Mouse (Mus musculus) Muller cell, postnatal 12 days (primary cell): ENCODE data around the gene Col19a1.

Experiments
- DNase-seq: peaks from one replicate; pipeline ENCODE4 v3.0.0-alpha.2; 2015; ENCODE audit errors: inconsistent ontology term

The Col19a1 gene

DNA sequence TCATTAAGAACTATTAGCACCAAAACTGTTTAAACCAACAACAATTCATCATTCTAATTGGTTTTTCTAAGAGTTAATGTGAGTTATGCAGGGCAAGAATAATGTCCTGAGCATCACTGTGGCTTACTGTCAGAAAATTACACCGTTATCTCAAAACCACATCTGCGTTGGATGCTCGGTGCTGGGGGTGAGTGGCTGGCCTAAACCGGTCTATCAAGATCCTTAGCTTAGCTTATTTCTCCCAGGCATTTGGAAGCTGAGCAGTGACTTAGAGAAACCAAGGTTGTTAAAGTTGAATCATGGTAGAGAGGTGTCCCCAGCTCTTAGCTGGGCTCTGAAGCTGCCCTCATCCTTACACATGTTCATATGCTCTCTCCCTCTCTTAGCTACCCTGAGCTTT is 276.4 kb downstream of the Col19a1 start:
- no peak for DNase-seq

DNA sequence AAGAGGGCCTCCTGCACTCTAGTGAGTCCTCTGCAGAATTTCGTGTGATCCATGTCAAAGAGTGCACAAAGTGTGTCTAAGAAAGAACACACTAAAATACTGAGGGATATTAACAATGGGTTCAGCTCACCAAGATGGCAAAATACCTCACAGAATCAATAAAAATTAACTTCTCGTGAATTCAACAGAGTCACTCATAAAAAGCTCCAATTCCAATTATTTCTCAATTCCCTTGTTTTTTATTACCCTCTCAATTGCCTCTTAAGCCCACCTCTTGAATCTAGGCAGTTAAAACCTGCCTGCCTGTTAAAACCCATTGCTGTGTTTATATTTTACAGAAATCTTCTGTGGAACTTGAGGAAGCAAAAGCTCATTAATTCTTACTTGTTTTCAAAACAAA is 277.1 kb downstream of the Col19a1 start:
- DNase-seq = no peak

DNA sequence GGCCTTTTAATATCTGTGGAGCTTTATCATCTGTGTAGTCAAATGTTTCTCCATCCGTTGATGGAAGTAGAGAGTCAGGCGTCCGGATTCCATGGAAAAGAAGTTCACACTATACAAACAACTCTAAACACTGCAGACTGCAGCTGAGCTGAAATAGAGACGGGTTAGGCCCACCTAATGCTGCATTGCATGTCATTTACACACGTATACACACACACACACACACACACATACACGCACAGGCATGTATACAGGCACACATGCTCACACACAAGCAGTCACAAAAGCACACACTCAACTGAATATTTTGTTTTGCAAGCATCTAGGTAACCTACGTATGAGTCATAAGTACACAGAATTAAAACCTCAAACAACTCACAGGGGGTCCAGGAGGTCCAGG is 284.2 kb downstream of the Col19a1 start:
- DNase-seq = no peak

DNA sequence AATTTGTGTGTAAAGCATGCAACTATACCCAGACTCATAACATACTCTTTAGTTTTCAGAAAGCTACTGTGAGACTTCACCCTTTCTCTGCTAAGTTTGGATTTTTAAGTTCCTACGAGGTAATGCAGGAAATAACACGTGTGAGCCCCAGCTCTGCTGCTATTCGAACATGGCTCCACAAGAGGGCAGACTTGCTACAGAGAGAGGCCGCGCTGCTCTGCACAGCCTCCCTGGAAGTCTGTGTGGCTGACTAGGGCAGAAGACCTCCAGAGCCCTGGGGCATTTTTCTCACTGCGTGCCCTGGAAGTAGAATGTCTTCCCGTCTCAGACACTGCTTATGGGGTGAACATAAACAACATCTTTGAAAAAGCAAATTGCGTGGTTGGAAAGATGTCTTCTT is 284.6 kb downstream of the Col19a1 start:
- peak; percentile 41 for DNase-seq

DNA sequence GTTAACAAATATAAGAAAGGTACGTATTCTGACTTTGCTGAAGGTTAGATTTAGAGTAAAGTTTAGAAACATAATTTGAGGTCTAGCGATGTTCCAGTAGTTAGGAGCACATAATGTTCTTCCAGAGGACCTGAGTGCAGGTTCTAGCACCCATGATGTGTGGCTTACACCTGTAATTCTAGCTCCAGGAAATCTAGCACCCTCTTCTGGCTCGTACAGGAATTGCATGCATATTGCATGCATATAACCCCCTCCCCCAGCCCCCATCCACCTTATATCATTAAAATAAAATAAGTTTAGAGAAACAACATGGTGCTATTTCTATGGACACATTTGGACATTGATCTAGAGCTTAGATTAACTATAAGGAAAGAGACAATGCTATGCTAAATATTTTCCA is 286.6 kb downstream of the Col19a1 start:
- DNase-seq = no peak

DNA sequence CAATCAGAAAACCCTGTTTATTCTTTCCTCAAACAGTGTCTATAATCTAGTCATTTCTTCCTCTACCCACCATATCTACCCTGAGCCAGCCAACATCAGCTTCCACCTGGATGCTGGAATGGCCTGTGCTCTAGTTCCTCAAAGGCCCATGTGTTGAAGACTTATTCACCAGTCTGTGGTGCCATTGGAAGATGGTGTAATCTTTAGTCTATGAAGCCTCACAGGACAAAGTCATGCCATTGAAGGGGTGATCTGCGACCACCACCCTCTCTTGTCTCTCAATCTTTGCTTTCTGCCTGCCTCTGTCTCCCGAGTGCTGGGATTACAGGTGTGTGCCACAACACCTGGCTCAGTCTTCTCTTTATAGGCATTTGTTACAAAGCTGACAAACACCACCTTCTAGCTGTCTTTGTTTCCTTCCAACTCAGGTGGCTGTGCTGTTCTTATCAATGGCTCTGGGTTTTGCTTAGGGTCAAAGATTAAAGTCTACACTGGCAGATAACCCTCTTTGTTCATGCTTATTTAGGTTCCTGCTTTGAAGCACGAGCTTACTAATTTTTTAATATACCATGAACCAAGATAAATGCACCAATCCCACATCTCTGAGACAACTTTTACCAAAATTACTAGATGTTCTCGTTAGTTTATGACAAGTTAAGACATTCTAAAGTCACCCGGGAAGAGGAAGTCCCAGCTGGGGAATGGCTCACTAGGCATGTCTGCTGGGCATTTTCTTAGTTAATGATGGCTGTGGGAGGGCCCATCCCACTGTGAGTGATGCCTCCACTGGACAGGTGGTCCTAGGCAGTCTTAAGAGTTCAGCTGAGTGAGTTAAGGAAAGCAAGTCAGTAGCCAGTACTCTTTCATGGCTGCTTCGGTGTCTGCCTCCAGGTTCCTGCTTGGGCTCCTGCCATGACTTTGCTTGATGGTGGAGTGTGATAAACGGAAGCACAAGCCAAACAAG is 292.0 kb downstream of the Col19a1 start:
- no peak for DNase-seq

DNA sequence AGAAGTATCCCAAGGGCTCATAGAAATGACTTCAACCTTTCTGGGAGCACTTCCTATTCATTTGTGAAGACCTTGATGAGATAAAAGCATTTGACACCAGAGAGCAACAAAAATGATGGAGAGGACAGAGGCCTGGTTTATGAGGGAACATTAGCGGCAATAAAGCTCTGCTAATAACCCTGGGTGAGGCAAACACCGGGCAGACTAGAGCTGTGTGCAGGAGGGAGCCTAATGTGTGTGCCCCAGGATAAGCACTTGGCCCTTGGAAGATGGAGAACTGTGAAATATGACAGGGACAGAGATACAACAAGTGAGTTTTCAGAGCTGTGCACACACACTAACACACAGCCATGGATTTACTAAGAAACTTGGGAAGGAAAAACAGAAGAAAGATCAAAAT is 294.8 kb downstream of the Col19a1 start:
- no peak for DNase-seq

DNA sequence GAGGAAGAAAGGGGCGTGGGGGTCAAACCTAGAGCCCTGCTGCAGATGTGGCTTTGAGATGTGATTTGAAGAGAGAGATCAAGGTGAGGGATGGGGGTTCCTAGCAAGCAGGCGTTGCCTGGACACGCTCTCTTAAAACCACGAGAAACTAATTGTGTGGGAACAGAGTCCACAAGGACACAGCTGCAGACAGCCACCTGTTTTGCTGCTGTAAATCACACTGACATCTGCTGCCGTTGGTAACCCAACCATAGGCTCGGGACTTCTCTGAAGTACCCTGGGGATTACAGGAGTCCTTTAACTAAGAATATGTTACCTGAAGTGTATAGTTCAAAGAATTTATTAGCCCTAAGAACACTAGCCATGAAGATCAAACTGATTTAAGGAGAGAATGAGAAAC is 300.9 kb downstream of the Col19a1 start:
- no peak for DNase-seq

DNA sequence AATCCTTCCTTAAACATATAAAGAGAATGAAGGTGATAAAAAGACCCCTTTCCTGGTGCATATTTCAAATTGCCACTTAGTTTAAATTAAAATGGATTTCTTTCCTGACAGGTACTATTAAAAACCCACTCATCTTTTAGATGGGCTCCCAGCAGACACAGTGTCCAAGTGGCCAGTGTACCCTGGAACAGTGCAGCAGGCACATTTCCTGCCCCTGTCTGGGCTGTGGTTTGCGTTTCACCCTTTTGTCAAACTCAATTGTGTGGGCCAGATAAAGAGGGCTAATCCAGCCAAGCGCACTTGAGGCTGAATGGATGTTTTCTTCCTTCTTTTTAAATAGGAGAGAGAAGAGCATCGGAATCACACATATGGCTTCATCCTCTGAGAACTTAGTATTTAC is 320.2 kb downstream of the Col19a1 start:
- no peak for DNase-seq

DNA sequence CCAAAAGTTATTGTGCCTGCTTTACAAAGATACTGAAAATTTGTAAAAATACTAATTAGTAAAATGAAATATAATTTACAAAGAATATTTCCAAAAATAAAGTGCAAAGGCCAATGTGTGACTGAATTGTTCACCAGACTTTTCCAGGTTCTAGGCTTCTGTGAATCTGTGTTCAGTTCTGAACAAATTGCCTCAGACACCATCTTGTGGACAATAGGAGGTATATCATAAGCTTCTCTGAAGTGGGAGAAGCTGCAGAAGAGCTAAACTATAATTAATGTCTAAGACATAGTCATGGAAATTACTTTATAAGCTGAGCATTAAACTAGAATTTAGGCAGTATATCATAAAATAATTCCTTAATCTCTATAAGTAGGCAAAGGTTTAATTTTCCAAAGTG is 326.1 kb downstream of the Col19a1 start:
- DNase-seq = no peak

DNA sequence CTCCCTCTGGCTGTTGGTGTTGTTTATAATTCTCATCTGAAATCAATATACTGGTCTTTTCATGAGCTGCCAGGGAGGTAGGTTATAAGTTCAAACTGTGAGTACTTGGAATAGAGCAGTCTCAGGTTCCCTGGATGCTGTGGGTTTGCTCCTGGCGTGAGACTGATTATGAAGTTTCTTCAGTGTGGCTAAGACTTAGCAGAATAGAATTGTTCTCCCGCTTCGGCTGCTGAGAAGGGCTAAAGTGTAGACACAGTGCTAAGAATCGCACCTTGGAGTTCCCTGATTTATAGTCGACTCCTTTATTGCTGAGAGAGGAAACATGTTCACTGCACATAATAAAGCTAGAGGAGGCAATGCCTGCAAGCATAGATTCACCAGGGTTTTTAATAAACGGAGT is 327.9 kb downstream of the Col19a1 start:
- DNase-seq = no peak

DNA sequence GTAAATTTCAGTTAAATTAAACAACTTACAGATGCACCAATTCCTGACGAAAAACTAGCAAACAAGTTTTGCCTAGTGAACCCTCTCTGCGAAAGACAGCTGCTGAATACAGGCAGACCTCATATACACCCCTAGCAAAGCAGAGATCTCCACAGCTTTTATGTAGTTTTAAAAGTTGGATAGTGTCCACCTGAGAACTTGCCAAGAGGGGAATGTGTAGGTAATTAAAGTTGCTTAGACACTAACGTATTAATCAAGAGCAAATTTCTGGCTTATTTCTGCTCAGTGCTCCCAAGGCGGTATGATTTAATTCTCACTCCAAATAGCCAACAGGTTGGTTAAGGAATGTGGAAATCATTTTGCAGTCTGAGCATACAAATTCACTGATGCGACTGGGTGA is 329.3 kb downstream of the Col19a1 start:
- no peak for DNase-seq

DNA sequence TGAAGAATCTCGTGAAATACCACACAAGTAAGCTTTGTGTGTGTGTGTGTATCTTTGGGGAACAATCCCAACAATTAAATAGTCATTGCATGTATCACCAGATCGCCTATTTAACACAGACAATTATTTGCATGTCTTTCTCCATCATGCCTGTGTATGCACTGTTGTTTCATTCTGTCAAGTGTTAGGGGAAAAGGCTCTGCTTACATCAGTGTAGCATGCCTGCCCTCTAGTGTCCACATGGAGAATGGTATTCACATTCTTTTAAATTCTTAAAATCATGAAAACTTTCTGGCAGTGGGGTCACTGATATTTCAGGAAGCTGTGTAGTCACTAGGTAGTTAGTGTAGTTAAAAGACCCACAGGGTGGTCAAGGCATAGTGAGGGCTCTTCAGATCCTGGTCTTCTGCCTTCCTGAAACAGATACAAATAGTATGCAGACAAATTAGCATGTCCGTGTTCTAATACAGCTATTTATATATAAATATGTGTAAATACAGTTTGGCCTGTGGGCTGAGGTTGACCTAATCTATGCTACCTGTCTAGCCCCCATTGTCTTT is 338.1 kb downstream of the Col19a1 start:
- DNase-seq = peak; percentile 79

DNA sequence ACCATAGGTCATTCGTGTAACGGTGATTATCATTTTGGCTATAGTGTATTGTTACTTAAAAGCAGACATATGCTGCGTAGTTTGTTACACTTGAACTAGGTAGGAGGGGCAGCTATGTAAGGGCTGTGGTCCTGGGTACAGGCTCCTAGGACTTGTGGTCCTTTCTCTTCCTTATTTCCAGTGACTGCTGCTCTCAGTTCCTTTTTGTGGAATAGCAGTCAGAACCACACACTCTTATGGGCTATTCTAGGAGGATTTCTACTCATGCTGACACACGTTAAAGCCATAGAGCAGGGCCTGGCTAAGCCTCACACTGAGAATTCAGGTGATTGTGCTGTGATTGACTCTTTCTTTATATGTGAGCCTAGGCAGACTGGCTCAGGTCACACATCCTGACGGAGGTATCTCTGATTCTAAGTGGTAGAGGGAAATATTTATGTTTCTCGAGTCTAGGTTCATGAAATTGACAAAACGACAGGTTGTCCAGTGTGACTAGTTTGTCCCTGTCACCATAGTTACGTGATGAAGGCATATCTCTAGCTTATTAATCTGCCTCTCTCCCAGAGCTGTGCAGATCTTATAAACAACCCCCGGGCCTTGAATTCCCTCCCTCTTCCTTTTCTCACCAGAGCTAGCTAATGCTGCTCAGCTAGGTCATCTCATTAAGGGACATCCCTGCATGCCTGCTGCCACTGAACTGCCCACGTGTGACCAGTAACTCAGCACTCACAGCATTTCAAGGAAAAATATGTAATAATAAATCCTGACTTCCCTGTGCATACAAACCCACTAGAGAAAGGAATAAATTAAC is 338.8 kb downstream of the Col19a1 start:
- DNase-seq = no peak

DNA sequence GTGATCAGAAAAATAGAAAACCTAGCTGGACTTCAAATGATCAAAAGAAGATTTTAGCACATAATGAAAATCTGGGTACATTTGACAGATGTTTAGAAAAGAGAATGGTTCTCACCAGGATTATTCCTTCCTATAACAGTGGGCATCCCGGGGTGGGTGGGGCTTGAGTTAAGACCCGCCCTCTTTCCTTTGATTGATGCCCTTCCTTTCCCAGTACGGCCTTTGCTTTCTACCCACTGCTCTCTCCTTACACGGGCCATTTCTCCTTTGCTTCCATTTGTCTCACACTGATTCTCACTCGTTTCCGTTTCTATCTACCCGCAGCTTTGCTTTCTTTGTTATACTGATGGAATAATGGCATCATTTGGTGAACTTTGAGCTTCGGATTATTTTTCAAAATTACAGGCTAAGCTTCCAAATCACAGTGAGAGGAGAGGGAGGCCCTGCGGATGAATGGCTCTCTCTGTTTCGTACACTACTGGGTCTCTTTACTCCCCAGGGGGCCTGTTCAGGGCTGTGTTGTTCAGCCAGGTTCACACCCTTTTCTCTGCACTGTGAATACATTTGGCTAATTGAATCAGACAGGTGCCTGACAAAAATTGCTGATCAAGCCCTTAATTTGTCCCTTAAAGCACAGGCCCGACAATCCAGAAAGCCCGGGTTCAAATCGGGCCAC is 341.4 kb downstream of the Col19a1 start:
- peak; percentile 84 for DNase-seq

DNA sequence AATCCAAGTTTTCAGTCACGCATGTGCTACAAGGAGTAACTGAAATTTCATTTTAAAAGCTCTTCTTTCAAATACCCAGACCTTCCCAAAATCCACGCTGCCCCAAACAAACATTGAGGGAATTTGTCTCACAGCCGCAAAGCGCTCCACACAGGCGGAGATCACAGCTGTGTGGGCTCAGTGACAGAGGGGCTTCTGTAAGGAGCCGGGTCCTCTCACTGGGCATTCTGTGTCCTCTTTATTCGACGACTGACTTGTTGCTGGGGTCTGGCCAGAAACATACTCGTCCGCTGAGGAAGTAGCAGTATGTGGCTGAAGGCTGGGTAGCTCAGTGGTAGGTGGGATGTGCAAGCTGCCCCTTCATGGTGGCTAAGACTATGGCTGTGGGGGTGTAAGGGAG is 342.3 kb downstream of the Col19a1 start:
- DNase-seq = no peak

DNA sequence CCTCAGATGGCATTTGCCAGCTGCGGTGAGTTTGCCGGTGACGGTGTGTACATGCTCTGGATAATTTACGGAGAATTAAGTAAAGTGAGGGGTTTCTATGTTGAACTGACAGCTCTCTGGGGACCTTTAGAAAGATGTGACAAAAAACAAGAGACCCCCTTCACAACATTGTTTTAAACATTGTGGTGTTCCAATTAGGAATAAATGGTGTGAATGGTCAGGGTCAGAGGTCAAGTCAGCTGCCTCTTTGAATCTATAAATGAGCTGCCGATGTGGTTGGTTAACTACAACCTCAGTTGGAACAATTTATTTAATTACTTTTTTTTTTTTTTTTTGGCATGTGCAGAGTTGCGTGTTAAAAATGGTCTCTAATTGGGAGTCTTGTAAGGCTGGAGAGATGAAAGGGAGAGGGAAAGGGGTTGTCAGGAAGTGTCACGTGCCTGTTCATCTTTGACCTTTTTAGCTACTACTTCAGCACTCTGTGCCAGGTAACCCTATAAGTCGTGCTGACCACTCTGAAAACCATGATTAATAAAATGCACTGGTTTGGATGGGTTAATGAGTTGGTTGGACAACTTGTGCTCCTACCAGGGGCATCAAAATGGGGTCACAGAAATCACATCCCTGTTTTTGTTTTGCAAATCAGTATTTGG is 347.1 kb downstream of the Col19a1 start:
- DNase-seq = peak; percentile 60

DNA sequence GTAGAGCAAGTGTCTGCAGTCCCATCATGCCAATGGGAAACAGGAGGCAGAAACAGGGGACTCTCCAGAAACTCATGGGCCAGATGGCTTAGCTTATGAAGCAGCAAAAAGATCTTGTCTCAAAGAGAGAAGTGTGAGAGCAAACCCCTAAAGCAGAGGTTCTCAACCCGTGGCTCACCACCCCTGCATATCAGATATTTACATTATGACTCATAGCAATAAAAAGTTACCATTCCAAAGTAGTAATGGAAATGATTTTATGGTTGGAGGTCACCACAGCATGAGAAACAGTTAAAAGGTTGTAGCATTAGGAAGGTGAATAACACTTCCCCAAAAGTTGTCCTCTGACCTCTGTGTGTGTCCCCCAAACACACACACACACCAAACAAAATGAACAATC is 350.9 kb downstream of the Col19a1 start:
- DNase-seq = no peak

DNA sequence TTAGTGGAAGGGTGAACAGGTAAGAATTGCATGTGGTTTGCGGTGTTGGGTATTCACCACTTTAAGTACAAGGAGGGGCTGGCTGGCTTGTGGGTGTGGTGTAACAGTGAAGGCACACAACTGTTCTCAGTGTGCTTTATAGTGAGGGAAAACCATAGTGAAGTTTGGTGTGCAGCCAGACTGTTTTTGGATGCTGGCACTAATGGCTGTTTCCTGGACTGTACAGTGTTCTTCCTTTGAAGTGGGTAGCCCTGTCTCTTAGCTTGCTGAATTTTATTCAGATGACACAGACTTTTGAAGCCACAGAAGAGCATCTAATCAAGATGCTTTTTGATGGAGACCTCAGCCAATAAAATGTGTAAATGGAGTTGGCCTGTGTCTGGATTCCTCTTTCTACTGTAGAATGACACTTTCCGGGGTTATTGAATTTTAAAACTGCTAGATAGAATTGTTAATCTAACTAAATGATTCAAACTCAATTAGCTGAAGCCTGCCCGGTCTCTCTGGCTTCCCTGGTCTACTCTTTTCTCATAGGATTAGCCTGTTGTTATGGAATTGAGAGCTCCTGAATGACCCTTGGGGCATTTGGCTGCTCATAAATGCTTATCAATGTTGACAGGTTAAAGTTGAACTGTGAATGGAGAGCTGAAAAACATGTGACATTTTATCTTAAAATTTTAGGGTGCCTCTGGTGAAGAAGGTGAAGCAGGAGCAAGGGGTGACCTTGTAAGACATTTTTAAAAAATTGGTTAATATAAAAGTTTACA is 355.6 kb downstream of the Col19a1 start:
- DNase-seq = peak; percentile 90

DNA sequence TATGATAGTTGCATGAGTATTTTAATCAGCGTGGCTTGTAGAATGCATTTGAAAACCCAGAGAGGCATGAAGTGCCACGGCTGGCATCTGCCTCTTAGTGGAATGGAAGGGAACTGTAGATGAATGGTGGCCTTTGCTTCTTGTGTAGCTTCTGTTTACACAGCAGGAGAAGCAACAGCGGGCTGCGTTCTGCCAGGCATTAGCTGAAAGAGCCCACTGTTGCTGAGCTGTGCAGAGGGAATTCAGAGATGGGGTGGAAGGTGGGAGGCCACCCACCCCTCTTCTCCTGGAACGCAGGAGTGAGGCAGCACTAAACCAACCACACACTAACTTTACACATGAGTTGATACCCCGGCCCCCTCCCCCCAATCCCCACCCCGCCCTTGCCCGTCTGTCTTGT is 356.8 kb downstream of the Col19a1 start:
- peak; percentile 81 for DNase-seq

DNA sequence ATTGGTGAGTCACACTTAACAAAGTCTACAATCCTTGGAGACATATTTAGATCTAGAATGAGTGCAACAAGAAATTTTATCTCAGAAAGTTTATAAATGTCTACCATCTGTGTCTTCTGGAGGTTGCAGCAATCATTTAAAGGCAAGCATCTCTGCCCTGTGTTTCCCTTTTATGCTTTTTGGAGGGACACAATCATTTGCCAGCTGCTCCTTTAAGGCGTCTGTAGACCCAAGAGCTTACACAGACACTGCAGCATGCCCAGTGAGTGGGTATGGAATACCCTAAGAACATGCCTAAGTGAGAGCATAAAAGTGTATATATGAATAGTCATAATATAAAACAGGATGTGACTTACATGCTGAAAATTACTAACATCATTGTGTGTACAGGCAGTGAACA is 357.7 kb downstream of the Col19a1 start:
- DNase-seq = no peak
